Mouse (Mus musculus): ENCODE measurements around the gene Vapa.

GRCm38 (mm10) chr17:65647226-65647625 is 33.9 kb upstream of the Vapa start:
- TF ChIP-seq CTCF (IDR thresholded peaks at IDR 0.05; ENCODE audit: control insufficient read depth, insufficient read depth, insufficient read length), result no peak
- TF ChIP-seq CEBPB (IDR thresholded peaks at IDR 0.05; ENCODE audit: low read depth), result no peak
